Mouse (Mus musculus) C2C12 (cell line): ENCODE data around the gene Rgcc.

ENCODE experiments used
- CTCF ChIP-seq: IDR thresholded peaks from one replicate; pipeline ENCODE4 v1.5.1; 2011; ENCODE audit not compliant: control insufficient read depth, insufficient read depth, insufficient read length
- FOSL1 ChIP-seq: IDR thresholded peaks from one replicate; pipeline ENCODE4 v1.8.0; 2011; ENCODE audit warnings: mild to moderate bottlenecking, low read length; ENCODE audit not compliant: poor library complexity, insufficient read depth, severe bottlenecking
- MAX ChIP-seq: IDR thresholded peaks from one replicate; pipeline ENCODE4 v1.6.1; 2011; ENCODE audit warnings: mild to moderate bottlenecking, control low read depth
- MYOD1 ChIP-seq: IDR thresholded peaks from one replicate; pipeline ENCODE4 v1.6.1; 2011; ENCODE audit warnings: low read depth; ENCODE audit not compliant: control insufficient read depth, insufficient read length
- MYOG ChIP-seq: IDR thresholded peaks from one replicate; pipeline ENCODE4 v1.6.1; 2011; ENCODE audit not compliant: control insufficient read depth, insufficient read length; ENCODE audit errors: extremely low read depth
- USF1 ChIP-seq: IDR thresholded peaks from one replicate; pipeline ENCODE4 v1.6.1; 2011; ENCODE audit warnings: low read depth, mild to moderate bottlenecking, control low read depth, moderate library complexity

- TF ChIP-seq MAX (no peak), CTCF (no peak), USF1 (no peak), MYOD1 (no peak), MYOG (no peak), FOSL1 (no peak)
Measured at GRCm38 (mm10) chr14:79315877-79316276, 14.4 kb upstream of the Rgcc start.
